Mouse (Mus musculus) fibroblast of lung, adult 2 months (primary cell): Measurements from ENCODE around the gene Msantd2.

Experiments used
- DNase-seq: peaks from one replicate; pipeline ENCODE4 v3.0.0-alpha.2; 2011; ENCODE audit warnings: low read depth

The Msantd2 gene

DNA sequence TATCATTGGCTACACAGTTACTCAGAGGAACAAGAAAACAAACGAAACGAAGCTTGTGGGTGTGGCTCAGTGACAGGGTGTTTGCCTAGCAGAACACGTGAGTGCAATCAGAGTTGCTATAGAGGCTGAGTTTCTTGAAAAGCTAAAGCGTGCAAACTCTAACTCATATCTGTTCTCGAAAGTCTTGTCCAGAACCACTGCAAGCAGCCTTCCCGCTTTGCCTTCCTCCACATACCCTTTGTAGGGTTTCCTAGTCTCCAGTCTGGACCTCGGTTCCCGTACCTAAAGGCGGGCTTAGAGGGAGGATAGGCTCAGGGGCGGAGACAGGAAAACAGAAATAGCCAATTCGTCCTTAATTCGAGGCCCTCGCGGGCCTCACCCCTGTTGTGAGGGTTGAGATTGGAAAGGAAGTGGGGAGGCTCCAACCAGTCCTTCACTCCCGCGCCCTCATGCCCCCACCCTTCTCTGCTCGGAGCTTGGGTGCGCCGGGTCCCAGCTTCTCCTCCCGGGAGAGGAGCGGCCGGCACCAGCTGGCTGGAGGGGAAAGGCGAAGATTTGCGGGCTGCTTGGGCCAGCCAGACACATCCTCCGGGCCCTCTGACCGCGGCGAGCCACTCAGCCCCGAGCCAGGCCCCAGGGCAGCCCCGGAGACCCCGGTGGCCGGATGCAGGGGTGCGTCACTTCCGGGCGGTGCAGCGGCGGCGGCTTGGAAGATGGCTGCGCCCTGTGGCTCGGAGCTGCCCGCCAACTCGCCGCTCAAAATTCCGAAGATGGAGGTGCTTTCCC is at the start of gene Msantd2:
TSS of gene Msantd2 (plus strand) at position 709 of the 786 bp plus-strand sequence.
- peak; percentile 68 for DNase-seq

DNA sequence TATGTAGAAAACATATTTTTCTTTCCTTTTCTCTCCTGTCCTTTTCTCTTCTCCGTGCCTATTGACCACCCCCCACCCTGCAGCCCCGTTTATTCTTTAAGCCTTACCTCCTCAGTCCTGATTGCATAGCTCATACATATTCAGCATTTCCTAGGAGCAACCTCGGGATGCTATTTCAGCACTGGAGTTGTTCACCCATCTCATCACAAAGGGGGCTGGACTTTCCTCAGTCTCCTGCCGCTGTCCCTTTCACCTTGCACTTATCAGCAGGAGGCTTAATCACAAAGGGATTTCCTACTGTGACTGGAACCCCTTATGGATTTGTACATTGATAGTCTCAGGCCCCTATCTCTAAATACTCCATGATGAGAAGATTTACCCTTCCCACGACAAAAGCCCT is 36.7 kb upstream of the Msantd2 start:
- DNase-seq = no peak

DNA sequence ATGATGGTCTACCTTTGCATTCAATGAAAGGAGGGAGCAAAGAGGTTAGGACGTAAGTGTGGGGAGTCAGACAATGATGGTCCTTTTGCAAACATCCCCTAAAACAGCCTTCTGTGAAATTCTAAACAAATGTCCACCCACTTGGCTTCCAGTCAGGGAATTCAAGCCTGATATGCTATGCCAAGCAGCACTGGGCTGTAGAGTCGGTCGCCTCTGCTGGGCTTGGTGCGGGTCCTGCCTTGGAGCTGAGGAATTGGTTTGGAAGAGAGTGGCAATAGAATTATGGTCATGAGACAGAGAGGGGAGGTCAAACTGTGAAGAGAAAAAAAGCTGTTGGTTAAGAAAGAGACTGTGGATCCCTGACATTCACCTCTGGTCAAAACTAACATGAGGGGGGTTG is 35.8 kb upstream of the Msantd2 start:
- DNase-seq = no peak

DNA sequence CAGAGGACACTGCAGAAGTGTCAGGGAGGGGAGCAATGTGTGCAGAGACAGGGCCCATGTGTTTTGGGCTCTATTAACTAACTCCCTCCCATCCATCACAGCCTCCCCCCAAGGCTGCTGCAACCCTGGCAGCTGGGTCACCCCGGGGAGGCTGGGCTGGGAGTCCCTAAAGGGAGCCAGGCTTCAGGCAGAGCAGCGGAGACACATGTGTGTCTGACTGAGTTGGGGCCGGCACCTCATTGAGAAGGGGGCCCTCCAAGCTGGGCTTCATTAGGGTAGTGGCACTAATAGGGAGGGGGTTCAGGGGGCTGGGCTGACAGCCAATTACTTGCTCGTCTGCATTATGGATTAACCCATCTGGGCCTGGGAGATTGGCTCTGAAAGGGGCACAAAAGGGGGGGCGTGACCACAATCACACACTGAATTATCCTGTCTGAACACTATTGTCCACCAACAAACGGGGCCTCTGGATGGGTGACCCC is 35.1 kb upstream of the Msantd2 start:
- no peak for DNase-seq

DNA sequence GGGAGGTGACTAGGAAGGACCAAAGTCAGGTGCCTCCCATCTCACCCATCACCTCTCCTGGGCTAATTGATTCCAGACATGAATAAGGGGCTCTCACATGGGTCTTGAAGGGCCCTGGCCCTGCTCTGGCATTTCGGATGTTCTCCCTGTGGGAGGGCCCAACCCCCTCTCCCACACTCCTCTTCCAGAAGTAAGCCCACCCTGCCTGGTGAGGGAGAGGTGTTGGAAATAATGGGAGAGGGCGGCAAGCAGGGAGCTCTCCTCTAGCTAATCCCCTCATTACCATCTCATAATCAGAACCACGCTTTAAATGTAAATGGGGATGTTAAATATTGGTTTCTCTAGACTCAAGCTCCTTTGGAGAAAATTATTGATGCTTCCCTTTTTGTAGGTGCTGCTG is 34.1 kb upstream of the Msantd2 start:
- no peak for DNase-seq

DNA sequence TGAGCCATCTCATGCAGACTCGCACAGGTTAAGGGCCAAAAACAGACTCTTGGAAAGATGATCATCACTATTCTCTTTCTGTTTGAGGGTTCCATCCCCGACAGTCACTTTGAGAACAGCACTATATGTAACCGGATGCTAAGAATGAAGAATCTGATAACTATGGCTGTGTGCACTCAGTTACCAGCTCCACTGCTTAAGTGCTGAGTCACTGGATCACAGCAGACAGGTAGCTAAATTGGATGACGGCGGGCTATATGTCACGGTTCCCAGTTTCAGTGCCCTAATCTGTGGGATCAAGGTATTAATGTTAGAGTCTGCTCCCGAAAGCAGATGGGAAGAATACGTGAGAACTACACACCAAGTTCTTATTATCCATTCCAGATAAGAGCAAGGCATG is 33.3 kb upstream of the Msantd2 start:
- DNase-seq = no peak

DNA sequence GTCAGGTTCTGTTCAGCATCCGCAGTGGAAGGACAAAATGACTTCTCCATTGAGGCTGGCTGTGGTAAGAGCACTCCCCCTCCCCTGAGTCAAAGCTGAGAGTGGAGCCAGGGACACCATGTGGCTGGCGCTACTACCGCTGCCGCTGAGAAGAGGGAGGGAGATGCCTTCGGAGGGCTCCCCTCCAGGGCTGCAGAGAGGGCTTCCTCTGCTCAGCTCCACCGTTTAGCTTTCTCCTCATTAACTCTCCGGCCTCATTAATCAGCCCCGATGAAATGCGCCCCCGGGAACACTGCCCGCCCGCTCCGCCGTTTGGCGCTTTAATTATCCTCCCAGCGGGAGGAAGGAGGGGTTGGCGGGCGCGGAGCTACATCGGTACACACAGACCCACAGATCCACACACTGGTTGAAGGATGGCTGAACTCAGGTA is 32.6 kb upstream of the Msantd2 start:
- DNase-seq = no peak

DNA sequence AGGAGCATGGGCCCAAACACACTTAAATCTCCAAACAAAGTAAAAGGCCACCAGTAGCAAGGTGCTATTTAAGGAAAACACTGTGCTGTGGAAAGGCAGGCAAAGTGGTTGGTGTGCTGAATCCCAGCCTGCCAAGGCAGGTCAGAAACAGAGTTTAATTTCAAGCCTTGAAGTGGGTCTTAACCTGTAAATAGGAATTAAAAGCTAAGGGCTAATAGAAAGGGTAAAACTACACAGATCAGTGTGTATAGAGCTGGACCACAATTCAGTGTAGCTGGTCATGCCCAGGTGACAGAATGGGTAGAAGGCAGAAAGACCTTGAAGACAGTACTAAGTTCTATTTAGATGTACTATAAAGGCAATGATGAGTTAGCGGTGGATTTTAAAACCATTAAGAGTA is 32.0 kb upstream of the Msantd2 start:
- DNase-seq = no peak

DNA sequence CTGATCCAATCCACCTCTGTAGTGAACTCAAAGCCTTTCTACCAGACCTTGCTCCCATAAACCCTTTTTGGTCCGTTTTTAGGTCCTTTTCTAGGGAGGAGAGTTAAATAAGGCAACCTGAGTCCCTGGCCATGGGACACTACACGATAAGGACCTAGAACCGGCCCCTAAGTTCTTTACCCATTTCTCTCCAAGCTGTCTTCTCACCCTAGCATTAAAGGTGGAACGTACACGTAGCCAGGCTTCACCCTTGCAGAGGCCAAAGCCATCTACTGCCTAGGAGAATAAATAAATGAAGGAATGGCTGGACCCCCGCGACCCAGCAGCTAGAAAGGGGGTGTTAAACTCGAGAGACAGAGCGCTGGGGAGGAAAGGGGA is 29.5 kb upstream of the Msantd2 start:
- DNase-seq = no peak

DNA sequence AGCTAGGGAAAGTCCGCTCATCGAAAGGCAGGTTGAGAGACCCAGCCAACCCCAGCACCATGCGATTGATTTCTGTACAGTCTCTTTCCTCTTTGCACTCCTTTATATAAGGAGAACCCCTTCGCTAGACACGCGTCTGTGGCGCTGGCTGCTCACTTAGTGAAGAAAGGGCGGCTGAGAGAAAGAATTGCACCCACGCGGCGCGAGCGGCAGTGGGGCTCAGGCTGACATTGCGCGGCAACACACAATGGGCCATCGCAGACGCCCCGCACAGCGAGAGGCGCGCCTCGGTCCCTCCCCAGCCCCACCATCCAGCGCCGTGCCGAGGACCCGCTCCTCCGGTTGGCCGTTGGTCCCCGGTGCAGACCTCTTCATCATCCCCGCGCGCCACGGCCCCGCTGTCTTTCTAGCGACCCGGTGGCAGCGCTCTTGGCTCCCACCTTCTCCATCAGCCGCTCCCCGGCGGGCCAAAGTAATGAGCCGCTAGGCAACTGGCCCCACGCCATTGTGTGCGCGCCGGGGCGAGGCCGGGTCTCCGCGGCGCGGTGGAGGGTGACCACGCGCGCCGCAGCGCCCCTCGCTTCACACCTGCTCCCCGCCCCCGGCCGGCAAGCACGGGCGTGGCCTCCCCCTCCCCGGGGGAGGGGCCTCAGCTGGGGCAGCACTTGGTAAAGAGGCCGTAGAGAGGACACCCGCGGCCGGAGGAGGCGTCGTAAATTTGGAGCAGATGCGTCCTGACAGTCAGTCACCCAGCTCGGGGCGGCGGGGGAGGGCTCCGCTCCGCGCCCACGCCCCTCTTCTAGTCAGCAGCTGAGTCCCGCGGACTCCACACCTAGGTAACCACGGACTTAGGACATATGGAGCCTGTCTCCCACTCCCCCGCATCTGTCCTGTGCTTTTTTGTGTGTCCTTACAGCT is 28.8 kb upstream of the Msantd2 start:
- DNase-seq = no peak

DNA sequence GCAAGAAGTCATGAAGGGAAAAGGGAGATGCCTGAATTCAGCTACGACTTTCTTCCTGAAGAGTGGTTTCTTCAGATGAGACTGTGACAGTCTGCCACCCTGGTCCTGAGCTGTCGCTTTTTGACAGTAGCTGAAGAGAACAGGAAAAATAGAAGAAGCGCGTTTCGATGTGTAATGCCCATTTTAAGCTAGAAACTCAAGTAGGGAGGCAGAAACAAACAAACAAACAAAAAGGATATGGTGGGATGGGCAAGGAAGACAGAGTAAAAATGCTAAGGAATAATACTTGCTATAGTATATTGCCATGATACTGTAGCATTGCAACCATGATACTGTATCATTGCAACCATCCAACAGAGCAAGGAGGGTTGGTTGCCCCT is 28.2 kb upstream of the Msantd2 start:
- DNase-seq = no peak

DNA sequence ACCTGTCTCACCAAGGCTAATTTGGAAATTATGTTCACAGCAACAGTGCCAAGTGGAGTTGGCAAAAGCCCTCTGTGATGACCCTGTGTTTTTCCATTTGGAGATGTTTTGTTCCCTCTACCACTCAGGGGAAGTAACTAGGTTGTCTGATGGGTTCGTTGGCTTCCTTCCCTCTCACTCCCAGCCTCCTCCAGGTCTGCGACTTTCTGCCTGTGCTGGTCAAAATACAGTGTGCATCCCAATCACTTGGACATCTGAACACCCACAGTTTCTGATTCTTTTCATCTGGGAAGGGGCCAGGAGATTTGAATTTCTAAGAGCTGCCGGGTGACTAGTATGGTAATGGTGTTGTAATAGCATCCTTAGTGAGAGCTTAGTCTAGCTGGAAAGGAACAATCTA is 27.5 kb upstream of the Msantd2 start:
- DNase-seq = no peak

DNA sequence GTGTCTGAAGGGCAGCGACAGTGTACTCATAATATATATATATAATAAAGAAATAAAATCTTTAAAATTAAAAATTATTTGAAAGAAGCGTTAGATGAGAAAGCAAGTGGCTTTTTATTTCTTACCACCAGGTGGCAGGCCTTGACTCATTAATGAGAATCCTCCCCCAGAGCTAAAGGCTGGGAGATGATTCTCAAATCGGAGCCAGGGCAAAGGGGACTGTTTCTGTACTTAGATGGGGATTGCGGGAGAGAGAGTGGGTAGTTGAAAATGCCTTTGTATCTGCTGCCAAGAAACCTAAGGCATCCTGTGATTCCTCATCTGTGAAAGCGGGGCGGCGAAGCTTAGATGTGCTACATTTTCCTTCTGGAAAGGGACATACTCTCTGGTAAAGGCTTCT is 26.4 kb upstream of the Msantd2 start:
- DNase-seq = peak; percentile 9

DNA sequence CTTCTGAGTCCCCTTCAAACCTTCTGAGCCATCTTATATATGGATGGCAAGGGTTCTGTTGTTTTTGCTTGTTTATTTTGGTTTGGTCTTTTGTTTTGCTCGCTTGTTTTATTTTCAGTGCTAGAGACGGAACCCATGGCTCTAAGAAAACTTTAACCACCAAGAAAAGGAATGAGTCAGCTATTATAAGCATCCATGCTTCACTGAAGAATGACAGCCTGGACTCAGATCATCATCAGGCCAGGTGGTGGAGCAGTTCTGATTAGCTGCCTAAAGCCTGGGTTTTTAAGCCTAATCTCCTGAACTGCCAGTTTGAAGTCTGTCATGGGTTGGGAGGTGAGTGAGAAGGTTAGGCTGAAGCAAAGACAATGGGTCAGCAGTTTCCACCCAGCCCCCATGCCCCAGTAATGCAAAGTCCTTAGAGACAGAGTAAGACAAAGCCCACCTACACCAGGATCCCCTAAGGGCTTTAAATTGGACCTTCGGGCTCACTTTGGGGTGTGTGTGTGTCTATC is 15.5 kb upstream of the Msantd2 start:
- DNase-seq = no peak

DNA sequence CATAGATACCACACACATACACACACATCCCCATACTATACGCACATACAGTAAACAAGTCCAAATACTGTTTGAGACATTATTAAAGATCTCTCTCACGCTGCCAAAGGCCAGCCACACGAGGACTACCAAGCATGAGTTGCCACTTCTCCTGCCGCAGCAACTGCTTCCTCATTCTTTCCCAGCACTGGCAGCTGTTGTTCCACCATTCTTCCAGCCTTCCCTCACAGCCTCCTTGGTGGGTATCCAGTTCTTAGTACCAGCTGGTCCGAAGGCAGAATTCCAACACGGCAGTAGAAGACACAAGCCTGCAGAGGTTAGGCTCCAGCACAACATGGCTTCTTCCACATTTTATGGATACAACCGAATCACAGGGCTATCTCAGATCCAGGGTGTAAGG is 14.2 kb upstream of the Msantd2 start:
- DNase-seq = no peak

DNA sequence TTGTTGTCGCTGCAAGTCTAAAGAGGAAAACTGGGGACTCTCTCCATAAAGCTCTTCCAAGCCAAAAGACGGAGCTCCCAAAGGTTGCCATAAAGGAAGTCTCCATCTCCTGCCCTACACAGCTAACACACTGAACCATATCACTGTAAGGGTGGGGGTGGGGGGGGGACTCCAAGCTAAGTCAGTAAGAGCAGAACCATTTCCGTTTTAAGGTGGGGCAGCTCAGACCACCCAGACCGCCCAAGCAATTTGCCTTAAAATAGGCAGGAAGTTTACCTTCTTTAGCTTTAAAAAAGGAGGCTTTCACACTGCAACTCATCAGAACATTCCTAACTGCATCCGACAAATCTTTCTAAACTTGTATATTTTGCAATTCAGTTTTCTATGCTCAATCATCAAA is 4.0 kb upstream of the Msantd2 start:
- no peak for DNase-seq

DNA sequence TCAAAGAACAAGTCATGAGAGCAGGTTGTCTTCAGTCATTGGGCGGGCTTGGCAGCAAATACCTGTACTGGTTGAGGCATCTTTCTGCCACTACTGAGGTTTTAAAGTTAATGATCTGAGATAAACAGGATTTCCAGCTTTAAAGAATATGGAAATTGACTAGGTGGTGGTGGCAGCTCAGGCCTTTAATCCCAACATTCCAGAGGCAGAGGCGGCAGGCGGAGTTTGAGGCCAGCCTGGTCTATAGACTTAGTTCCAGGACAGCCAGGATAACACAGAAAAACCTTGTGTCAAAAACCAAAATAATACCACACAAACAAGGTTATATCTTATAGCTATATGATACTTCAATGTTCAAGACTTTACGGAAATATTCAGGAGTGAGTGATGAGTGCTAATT is 1.1 kb upstream of the Msantd2 start:
- DNase-seq = no peak

DNA sequence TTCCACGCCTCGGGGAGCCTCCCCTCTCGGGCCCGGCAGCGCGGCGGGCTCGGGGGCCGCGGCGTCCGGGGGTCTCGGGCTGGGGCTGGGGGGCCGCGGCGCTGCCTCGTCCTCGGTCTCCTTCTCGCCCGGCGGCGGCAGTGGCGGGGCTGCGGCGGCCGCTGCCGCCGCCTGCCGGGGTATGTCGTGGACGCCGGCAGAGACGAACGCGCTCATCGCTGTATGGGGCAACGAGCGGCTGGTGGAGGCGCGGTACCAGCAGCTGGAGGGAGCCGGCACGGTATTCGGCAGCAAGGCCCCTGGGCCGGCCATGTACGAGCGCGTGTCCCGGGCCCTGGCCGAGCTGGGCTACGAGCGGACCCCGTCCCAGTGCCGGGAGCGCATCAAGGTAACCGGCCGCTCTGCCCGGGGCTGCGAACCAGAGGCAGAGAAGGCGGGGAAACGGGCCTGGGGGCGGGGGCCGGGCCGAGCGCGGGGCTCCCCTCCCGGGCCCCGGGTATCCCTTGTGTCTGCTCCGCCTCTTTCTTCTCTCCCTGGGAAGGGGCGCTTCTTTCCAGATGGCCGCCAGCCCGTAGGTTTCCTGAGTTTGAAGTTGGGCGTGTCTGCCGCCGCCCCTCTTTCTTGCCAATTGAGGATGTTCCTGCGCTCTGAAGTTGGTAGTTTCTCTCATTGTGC is 464 bp downstream of the Msantd2 start:
- no peak for DNase-seq

DNA sequence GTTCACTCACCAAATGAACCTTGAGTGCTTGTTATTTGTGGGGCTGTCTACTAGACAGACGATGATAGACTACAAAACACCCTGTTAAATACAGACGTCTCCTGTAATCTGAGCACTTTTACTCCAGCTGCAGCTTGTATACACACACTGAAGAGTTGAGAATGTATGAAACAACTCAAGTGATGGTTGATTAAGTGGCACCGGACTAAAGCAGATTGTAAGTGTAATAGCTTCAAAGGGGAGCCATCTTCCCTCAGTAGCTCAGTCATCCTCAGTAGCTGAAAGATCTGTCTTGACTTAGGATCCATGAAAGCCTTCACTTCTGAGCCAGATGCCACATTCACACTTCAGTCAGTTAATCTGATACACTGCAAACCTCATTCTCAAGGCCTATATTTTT is 6.6 kb downstream of the Msantd2 start:
- no peak for DNase-seq

DNA sequence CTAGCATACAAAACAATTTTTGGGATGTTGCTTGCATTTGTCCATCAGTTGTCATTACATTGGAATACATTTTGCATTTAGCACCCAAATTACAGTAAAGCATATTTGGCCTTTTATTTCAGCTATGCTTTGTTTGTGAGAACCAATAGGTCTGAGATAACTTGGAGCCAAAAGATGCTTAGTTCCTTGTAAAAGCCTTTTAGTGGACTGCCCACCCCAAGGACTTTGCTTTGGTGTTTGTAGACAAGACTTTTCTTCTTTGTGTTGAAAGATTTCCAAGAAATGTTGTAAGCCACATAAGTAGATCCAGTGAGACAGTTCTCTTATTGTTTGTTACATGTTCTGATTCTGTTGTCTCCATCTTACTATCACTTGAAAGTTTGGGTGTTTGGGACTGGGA is 7.2 kb downstream of the Msantd2 start:
- DNase-seq = no peak

DNA sequence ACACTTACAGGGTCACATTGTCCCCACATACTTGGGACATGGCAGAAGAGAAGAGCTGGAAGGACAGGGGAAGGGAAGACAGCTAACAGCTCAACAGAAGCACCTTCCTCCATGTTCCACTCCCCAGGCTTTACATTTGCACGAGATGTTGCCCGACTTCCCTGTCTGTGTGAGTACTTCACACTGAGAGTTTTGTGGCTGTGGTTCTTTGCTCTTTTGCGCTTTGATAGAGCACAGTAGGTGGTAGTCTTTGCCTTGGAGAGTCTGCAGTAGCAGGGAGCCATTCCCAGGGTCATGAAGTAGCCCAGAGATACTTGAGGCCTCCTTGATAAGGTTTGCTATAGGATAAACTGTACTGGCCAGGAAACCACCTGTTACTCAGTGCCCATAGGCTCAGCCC is 11.1 kb downstream of the Msantd2 start:
- no peak for DNase-seq

DNA sequence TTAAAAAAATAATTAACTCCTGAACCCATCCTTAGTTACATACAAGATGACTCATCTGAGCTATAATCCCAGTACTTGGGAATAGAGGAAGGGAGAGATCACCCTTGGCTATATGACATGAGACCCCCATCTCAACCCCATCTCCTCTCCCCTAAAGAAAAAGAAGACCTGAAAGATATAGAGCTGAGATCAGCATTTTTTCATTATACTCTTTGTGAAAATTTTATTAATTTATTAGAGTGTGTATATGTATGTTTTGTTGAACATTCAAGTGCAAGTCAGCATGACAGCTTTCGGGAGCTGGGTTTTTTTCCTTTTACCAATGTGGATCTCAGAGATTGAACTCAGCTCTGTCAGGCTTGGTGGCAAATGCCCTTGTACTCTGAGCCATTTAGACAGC is 12.1 kb downstream of the Msantd2 start:
- no peak for DNase-seq
